Mouse (Mus musculus) liver, adult 2 months (tissue): Measurements from ENCODE around the gene R3hdm2. TPM values are rescaled to one million over a fixed set of nuclear protein-coding genes. Genes with fewer than 3 reads are reported as not detected.

Experiments
- DNase-seq: peaks from one replicate; pipeline ENCODE4 v3.0.0-alpha.2; 2011; ENCODE audit warnings: low read depth, low spot score; ENCODE audit errors: extremely low read depth
- H3K27ac ChIP-seq: fragments of 200-500 bp; replicated peaks from 2 replicates; pipeline ENCODE4 v1.5.1; 2012; ENCODE audit warnings: low read depth, mild to moderate bottlenecking, control low read depth, inconsistent platforms, low read length; ENCODE audit not compliant: insufficient read depth
- H3K27me3 ChIP-seq: fragments of 200-500 bp; 2 replicates; pipeline ENCODE4 v1.6.1; 2012; ENCODE audit warnings: mild to moderate bottlenecking, moderate library complexity, low read length, inconsistent platforms; ENCODE audit not compliant: control insufficient read depth, insufficient read depth
- H3K36me3 ChIP-seq: fragments of 200-500 bp; 2 replicates; pipeline ENCODE4 v1.6.1; 2012; ENCODE audit warnings: low read length, inconsistent platforms; ENCODE audit not compliant: control insufficient read depth, insufficient read depth
- H3K4me1 ChIP-seq: fragments of 200-500 bp; 2 replicates; pipeline ENCODE4 v1.6.1; 2011; ENCODE audit warnings: low read length; ENCODE audit not compliant: control insufficient read depth, insufficient read depth
- H3K4me3 ChIP-seq: fragments of 200-500 bp; 2 replicates; pipeline ENCODE4 v1.5.1; 2011; ENCODE audit warnings: low read depth, mild to moderate bottlenecking, control low read depth, low read length, moderate library complexity; ENCODE audit not compliant: insufficient read depth
- H3K79me2 ChIP-seq: fragments of 200-500 bp; 2 replicates; pipeline ENCODE4 v1.6.1; 2012; ENCODE audit warnings: inconsistent platforms, mild to moderate bottlenecking, low read length, moderate library complexity; ENCODE audit not compliant: control insufficient read depth, insufficient read depth
- H3K9ac ChIP-seq: fragments of 200-500 bp; 2 replicates; pipeline ENCODE4 v1.6.1; 2012; ENCODE audit warnings: low read depth, mild to moderate bottlenecking, control low read depth, inconsistent platforms, low read length
- CTCF ChIP-seq: fragments of 200-500 bp; IDR thresholded peaks from 2 replicates; pipeline ENCODE4 v1.5.1; 2011; ENCODE audit warnings: low read depth, low read length, control low read depth
- POLR2A ChIP-seq: fragments of 200-500 bp; IDR thresholded peaks from 2 replicates; pipeline ENCODE4 v1.6.1; 2011; ENCODE audit warnings: low read length, control low read depth; ENCODE audit not compliant: insufficient read depth; ENCODE audit errors: extremely low read depth
- WGBS: fragments of 180-500 bp; shearing (Covaris S2); methylation state at CpG from one replicate; pipeline ENCODE4 v1.1.7; 2018; 5-methylcytosine and 5-hydroxymethylcytosine counted together
- polyA plus RNA-seq: library from polyadenylated mRNA; depleted of rRNA; stranded (reverse); fragments of >200 nt; gene quantifications from 2 replicates; pipeline ENCODE4 v1.2.3, GENCODE M21; 2012
- total RNA-seq: library from RNA; depleted of rRNA; stranded (reverse); fragments of >200 nt; gene quantifications from 2 replicates; pipeline ENCODE4 v1.2.3, GENCODE M21; 2014

Gene R3hdm2
- total and polyA plus RNA-seq, 2 experiments, result 15.8 to 66.9 TPM

DNA sequence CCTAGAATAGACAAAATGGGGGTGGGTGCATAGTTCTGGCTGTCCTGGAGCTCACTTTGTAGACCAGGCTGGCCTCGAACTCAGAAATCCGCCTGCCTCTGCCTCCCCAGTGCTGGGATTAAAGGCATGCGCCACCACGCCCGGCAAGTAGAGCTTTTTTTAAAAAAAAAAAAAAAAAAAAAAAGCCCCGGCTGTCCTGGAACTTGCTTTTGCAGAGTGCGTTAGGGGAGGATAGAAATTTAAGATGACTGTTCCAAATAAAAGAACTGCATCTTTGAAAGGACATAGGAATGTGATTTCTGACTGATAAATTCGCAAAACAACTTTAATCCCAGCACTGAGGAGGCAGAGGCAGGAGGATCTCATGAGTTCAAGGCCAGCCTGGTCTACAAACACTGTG, 473 bp upstream of the R3hdm2 start:
- Histone ChIP-seq H3K79me2 (peaks cover 4% of the 10 kb centered on the region; the same call in 1 of the 2 replicates), H3K4me1 (peaks cover 6% of the 10 kb centered on the region), H3K4me3 (peak overlapping the region; percentile 58; the same call in 1 of the 2 replicates), H3K27me3 (no peaks in the 10 kb centered on the region), H3K36me3 (no peaks in the 10 kb centered on the region), H3K27ac (peak overlapping the region; percentile 72), H3K9ac (peak overlapping the region; percentile 72; the same call in 1 of the 2 replicates)
- 79% methylated on average over 8 of the region's 8 CpGs for WGBS
- DNase-seq, result no peak
- no peak for TF ChIP-seq CTCF
- TF ChIP-seq POLR2A, result no peak

DNA sequence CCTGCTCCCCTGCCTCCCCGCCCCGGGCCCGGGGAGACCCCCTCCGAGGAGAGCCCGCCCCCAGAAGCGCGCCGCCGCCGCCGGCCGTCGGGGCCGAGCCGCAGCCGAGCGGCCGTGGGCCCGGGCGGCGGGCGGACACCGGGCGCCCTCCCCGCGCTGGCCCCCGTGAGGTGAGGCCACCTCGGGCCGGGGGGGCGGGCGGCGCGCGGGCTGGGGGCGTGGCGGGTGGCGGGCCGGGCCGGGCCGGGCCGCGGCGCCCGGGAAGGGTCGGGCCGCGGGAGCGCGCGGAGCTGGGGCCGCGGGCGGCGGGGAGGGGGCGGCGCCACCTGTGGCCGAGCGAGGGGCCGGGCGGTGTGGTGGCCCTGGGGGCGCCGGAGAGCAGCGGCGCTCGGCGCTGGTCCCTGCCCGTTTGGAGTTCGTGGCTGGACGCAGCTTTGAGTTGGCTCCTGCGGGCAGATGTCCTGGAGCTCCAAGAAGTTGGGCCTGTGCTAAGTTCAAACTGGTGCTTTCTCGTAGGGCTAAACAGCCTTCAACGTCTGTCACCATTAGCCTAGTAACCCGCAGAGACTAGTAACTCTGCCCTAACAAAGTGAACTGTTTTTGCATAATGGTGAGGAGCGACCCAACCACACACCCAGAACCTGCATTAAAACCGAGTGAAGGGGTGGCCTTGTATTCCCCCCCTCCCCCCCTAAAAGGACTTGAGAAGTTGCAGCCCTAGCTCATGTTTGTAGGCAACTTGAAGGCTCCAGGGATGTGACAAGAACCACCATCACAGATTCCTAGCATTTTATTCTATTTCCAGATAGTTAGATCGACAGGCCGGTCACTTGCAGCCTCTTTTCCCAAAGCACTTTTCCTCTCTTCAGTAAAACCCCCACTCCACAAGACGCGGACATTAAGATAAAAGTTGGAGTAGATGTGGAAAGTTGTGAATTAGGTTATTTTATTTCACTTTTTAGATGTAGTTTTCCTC, 928 bp downstream of the R3hdm2 start:
- TF ChIP-seq CTCF (no peak), POLR2A (0 out of 2 replicates have a peak, but pooled peaks have one; percentile 20)

GRCm38 (mm10) chr10:127381743-127382134, 1.6 kb downstream of the R3hdm2 start:
- no peaks in the 10 kb centered on the region for H3K36me3 ChIP-seq
- DNase-seq, result peak; percentile 64
- peak overlapping the region; percentile 58; the same call in 1 of the 2 replicates for H3K4me3 ChIP-seq
- no peak overlapping the region; the same call in 1 of the 2 replicates for H3K9ac ChIP-seq
- TF ChIP-seq CTCF (no peak), POLR2A (no peak)
- peaks cover 12% of the 10 kb centered on the region; the same call in 1 of the 2 replicates for H3K79me2 ChIP-seq
- peak overlapping the region; percentile 2; the same call in 1 of the 2 replicates for H3K27ac ChIP-seq
- WGBS, result 21% methylated on average over 2 of the region's 2 CpGs
- peaks cover 11% of the 10 kb centered on the region for H3K4me1 ChIP-seq
- H3K27me3 ChIP-seq, result no peaks in the 10 kb centered on the region

More for the DNA sequence above, 928 bp downstream of the R3hdm2 start:
- peak; percentile 66 for DNase-seq
- H3K36me3 ChIP-seq, result no peaks in the 10 kb centered on the region
- peaks cover 9% of the 10 kb centered on the region for H3K4me1 ChIP-seq
- H3K4me3 ChIP-seq, result peak overlapping the region; percentile 58
- H3K27ac ChIP-seq, result peak overlapping the region; percentile 70
- H3K79me2 ChIP-seq, result peaks cover 12% of the 10 kb centered on the region; the same call in 1 of the 2 replicates
- no peaks in the 10 kb centered on the region for H3K27me3 ChIP-seq
- peak overlapping the region; percentile 75 for H3K9ac ChIP-seq
- WGBS, result 1% methylated on average over 63 of the region's 79 CpGs

GRCm38 (mm10) chr10:127391774-127392173, 11.6 kb downstream of the R3hdm2 start:
- no peak overlapping the region for H3K9ac ChIP-seq
- 86% methylated on average over 6 of the region's 6 CpGs for WGBS

GRCm38 (mm10) chr10:127404701-127405100, 24.6 kb downstream of the R3hdm2 start:
- Histone ChIP-seq H3K9ac (no peak overlapping the region), H3K27me3 (no peaks in the 10 kb centered on the region), H3K4me1 (peaks cover 16% of the 10 kb centered on the region), H3K36me3 (peaks cover 18% of the 10 kb centered on the region), H3K79me2 (peaks cover 13% of the 10 kb centered on the region), H3K27ac (no peak overlapping the region; the same call in 1 of the 2 replicates), H3K4me3 (no peak overlapping the region)
- no peak for TF ChIP-seq POLR2A
- TF ChIP-seq CTCF, result no peak
- peak; percentile 90 for DNase-seq
- WGBS, result 48% methylated on average over 3 of the region's 3 CpGs

More at GRCm38 (mm10) chr10:127391774-127392173, 11.6 kb downstream of the R3hdm2 start:
- TF ChIP-seq CTCF, result 0 out of 2 replicates have a peak, but pooled peaks have one; percentile 21
- TF ChIP-seq POLR2A, result no peak
- Histone ChIP-seq H3K36me3 (peaks cover 12% of the 10 kb centered on the region), H3K4me3 (no peak overlapping the region), H3K27me3 (no peaks in the 10 kb centered on the region), H3K79me2 (peaks cover 15% of the 10 kb centered on the region; the same call in 1 of the 2 replicates), H3K27ac (no peak overlapping the region), H3K4me1 (no peaks in the 10 kb centered on the region)
- no peak for DNase-seq

- DNase-seq, result peak; percentile 93
- 26% methylated on average over 4 of the region's 4 CpGs for WGBS
- Histone ChIP-seq H3K79me2 (peaks cover 14% of the 10 kb centered on the region), H3K9ac (0 out of 2 replicates have a peak overlapping the region, but pooled peaks have one; percentile 41), H3K4me1 (peaks cover 27% of the 10 kb centered on the region), H3K27me3 (no peaks in the 10 kb centered on the region), H3K36me3 (peaks cover 2% of the 10 kb centered on the region; the same call in 1 of the 2 replicates), H3K27ac (peak overlapping the region; percentile 85), H3K4me3 (no peak overlapping the region)
- TF ChIP-seq CTCF (no peak), POLR2A (no peak)
Measured at GRCm38 (mm10) chr10:127407391-127407790, 27.3 kb downstream of the R3hdm2 start.
